Mouse (Mus musculus): Measurements from ENCODE around the gene Olfr120.
"Not testable (repeated sequence)": the region's sequence is repeated elsewhere in the genome, so short reads cannot be mapped to it uniquely, and the experiment has no call there.

Olfr120 gene

GRCm38 (mm10) chr17:37721508-37721907, at the start of gene Olfr120:
TSS of gene Olfr120 (plus strand) at chr17:37721808.
- DNase-seq, result no peak

GRCm38 (mm10) chr17:37696264-37696663, 25.3 kb upstream of the Olfr120 start, which contains the start of gene Olfr119:
TSS of gene Olfr119 (plus strand) at chr17:37696564.
- not testable (repeated sequence) for DNase-seq

GRCm38 (mm10) chr17:37738070-37738469, 16.5 kb downstream of the Olfr120 start:
- no peak for DNase-seq

- DNase-seq, result no peak
These were observed 46.7 kb downstream of the Olfr120 start, which contains the start of gene Olfr122 for GRCm38 (mm10) chr17:37768307-37768706. TSS of gene Olfr122 (plus strand) at chr17:37768607.

Measured in cerebellum, adult 11-12 months (tissue).